Mouse (Mus musculus) mature B cell (primary cell): ENCODE results near the gene Lhfpl5.

ENCODE experiments used
- in situ Hi-C: fragments of 300-500 bp; cut with MboI; formaldehyde crosslinking; loops from 2 replicates; pipeline ENCODE4 v1.14.3; 2019

Gene Lhfpl5

DNA sequence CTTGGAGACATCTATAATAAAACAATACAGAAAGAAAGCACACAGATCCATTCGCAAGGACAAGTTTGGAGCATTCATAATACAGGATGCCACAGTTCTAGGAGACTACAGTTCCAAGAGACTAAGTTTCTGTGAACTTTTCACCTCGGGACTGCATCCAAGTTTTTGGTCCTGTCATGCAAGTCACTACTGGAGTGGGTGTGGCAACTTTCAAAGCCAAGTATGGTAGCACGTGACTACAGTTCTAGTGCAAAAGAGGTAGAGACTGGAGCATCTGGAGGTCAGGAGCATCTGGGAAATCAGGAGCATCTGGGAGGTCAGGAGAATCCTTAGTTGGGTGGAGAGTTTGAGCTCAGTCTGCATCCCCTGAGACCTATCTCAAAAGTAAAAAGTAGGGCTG, 3.6 kb upstream of the Lhfpl5 start:
- in situ Hi-C loops = no loop called here

DNA sequence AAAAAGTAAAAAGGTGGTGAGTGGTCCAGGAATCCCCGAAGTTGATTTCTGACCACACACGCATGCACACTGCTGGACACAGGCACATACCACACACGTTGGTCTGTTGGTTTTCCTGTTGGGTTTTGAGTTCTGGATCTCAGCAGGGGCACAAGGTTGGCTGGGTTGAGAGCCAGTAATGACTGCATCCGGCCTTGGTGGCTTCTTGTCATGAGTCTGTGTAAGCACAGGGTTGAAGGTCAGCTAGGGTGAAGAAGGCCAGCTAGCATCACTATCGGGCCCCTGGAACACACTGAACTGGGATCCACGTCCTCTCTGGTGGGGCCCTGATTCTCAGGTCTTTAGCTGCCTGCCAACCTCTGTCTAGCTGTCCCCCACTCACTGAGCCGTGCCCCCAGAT, 2.9 kb upstream of the Lhfpl5 start:
- in situ Hi-C loops = no loop called here

DNA sequence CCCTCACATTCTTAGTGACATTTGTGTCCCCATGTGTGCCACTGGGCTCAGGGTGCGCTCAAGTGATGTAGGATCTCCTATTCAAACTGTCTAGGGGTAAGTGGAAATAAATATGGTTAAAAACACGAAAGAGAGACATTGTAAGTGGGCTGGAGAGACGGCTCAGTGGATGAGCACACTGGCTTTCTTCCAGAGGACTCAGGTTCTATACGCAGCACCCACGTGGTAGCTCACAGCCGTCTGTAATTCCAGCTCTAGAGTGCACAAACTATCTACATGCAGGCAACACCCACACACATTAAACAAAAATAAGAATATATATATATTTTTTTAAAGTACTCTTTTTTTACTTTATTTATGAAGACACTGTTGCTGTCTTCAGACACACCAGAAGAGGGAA, 2.5 kb upstream of the Lhfpl5 start:
- in situ Hi-C loops = no loop called here

DNA sequence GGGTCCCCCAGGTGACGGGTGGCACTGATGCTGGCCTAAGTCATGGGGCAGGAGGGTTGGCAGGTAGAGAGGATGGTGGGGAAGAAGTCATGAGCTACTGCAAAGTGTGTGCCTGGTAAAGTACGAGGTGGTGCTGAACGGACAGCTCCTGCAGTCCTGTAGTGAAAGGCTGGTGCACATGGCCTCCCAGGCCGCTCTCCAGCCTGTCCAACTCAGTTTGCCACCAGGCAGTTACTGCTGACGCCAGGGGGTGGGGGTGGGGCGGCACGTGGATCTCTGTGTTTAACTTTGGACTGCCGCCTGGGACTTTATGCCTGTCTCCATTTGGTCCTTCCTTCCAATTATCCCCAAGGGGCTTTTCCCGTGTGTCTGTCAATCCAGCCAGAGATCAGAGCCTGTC, 5.0 kb downstream of the Lhfpl5 start:
- in situ Hi-C loops = no loop called here

DNA sequence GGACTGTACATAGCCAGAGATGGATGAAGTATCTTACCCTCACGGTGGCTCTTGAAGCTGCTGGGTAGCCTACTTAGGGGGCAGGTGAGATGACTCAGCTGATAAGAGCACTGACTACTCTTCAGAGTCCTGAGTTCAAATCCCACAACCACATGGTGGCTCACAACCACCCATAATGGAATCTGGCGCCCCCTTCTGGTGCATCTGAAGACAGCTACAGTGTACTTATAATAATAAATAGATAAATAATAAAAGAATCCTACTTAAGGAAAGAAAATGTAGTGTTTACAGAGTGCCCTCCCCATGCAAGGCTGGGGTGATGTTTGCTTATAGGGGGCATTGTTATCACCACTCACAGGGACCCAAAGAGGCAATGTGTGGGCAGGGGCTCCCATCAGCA, 5.6 kb downstream of the Lhfpl5 start:
- in situ Hi-C loops = no loop called here

DNA sequence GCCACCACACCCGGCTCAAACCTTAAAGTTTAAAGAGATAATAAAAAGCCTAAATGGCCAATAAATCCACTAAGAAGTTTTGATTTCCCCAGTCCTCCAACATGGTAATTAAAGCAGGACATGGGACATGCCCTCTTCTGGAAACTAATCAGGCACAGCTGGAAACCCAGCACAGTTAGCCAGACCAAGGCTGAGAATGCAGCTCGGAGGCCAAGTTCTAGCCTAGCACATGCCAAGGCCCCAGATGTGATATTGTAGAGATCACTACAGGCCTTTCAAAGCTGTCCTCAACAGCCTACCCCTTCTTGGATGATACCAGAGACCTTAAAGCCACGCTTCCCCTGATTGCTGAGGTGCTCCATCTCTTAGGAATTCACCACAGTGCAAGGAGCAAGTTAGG, 11.1 kb downstream of the Lhfpl5 start:
- in situ Hi-C loops = no loop called here

DNA sequence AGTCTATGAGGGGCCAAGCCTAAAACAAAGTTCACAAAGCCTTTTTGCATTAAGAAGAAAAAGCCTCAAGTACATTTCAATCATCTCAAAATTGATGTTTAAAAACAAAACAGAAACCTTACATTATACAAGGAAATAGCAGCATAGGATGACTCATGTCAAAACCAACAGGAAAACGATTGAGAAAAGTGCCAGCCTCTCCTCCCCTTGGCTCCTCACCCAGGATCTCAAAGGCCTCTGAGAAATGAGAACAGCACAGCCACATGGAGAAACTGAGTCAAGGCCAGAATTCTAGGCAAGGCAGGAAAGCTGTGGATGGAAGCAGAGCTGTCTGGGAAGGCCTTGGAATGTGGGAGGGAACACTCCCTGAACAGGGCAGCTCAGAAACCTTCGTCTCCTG, 13.2 kb downstream of the Lhfpl5 start:
- in situ Hi-C loops = no loop called here

DNA sequence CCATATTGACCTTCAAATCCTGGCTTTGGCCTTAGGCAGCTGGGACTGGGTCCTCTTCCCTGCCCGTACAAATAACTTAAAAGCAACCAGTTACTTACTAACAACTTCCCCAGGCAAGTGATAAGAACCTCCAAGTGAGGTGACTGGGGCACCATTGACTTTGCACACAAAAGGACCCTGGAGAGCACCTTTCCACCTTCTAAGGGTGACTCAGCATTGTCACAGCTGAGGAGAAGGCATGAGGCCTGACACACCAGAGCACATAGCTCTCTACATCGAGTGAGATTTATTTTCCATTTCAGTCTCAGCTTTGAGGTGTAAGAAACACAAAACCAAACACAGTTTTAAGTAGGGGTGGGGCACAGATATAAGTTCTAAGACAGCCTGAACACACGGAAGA, 15.2 kb downstream of the Lhfpl5 start:
- in situ Hi-C loops = no loop called here

DNA sequence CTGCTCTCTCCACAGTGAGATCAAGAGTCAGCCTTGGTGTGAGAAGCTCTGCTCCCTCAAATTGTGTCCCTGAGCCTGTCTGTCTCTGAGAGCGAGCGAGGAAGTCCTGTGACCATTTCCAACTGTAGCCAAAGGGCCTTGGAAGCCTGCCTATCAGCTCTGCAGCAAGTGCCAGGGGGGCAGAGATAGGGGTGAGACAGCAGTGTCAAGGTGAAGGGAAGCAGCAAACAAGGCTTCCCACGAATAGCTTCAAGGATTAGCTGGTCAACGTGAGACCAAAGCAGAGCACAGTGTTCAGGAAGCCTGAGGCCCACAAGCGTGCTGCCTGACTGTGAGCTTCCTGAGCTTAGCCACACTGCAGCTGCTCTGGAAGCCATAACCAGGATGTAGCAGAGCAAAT, 16.0 kb downstream of the Lhfpl5 start:
- in situ Hi-C loops = no loop called here

DNA sequence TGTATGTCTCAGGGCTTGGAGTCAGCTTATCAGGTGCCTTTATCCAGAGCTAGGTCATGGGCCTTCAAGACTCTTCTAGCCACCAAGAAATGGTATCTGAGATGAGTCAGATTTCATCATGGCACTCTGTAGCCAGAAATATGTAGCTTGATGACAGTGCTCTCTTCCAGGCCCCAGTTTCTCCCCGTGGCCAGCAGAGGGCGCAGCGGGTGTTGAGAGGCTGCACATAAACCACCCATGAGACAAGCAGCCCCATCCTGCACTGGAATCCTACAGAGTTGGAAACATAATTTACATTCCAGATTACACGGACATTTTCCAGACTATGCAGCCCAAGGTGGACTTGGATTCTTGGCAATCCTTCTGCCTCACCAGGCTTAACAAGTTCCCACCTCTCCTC, 17.6 kb downstream of the Lhfpl5 start:
- in situ Hi-C loops = no loop called here

DNA sequence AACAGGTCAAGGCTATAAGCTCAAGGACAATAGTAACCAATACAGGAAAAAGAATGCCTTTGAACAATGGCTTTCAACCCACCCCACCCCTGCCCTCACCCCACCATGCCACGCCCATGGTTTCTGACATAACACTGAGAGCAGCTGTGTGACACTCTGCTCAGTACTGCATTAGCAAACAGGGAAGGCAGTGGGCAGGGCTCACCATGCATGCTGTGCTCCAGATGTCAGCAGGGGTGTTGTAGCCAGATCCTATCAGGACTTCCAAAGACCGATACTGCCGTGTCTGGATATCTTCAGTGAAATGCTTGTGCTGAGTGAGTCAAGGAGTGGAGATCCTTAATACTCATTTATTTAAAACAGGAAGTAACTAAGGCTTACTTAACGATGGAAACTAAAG, 18.5 kb downstream of the Lhfpl5 start:
- in situ Hi-C loops = no loop called here

DNA sequence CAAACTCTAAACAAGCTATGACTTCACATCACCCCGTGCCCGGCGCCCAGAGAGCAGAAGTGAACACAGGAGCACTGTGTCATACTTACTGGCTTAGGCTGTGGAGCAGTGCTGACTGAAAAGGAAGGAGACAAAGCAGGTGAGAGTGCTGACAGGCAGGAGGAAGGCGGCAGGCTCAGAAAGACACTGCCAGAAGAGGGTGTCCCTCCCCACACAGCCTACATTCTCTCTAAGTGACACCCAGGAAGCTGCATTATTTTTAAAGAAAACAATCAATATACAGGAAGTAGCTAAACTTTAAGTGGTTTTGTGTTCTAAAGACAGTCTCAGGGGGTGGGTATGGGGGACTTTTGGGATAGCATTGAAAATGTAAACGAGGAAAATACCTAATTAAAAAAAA, 25.3 kb downstream of the Lhfpl5 start:
- in situ Hi-C loops = no loop called here

DNA sequence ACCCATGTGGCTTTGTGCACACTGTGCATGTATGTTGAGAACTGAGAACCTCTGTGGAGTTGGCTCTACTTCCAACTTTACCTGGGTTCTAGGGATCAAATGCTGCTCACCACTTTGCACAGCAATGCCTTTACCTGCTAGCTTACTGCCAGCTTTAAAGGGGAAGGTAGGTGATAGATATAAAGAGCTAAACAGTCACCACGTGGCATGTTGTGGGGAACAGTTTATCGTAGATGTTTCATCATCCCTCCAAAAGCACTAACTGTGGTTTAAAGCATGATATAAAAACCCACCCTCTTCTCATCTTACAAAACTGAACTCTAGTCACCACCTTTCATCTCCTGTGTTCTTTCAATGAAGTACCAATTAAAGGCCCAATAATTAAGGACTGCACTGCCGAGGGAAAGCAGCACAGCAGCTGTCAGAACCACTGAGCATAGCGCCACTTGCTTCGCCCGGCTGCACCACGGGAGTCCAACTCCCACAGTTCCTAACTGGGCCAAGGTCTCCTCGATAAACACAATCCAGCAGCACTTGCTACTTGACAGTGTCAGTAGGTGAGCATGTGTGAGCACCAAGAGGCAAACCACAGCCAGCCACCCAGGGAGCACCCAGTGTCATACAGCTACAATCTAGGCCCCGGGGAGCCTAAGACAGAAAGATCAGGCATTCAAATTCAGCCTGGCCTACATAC, 26.3 kb downstream of the Lhfpl5 start:
- in situ Hi-C loops = no loop called here

DNA sequence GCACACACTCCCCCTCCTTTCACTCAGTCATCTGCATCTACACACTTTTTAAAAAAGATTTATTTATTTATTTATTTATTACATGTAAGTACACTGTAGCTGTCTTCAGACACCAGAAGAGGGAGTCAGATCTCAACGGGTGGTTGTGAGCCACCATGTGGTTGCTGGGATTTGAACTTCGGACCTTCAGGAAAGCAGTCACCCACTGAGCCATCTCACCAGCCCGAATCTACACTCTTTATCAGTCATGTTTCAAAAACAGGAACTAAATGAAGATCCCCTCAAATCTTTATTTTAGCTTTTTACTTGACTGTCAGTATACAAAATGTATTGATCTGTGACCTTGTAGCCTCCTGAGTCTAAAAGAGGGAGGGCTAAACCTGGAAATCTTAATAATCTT, 34.1 kb downstream of the Lhfpl5 start:
- in situ Hi-C loops = no loop called here

DNA sequence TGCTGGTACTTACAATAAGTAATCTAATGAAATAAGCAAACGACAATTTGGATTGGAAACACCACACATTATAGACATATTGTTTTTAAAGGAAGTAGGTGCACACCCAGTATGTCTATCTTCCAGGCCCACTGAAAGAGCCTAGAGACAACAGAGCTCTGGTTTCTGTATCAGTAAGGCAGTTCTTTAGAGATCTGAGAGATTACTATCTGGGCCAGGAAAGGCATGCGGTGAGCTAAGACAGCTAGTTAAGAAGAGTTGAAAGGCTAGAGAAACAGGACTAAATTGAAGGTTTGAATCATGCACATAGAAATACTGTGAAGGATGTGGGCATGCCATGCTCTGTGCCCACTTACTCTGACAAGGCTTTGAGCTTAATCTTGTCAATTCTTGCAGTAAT, 37.2 kb downstream of the Lhfpl5 start:
- in situ Hi-C loops = no loop called here

DNA sequence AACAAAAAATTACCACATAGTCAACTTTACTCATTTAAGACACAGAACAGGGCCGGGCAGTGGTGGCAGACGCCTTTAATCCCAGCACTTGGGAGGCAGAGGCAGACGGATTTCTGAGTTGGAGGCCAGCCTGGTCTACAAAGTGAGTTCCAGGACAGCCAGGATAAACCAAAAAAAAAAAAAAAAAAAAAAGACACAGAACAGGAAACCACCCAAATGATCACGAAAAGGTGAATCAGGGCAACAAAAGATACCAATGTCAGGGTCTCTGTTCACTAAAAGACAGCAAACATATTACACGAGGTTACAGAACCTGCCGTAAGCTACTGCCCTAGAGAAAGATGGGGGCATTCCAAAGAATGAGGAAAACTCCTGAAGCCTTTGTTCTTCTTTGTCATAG, 37.7 kb downstream of the Lhfpl5 start:
- in situ Hi-C loops = no loop called here

DNA sequence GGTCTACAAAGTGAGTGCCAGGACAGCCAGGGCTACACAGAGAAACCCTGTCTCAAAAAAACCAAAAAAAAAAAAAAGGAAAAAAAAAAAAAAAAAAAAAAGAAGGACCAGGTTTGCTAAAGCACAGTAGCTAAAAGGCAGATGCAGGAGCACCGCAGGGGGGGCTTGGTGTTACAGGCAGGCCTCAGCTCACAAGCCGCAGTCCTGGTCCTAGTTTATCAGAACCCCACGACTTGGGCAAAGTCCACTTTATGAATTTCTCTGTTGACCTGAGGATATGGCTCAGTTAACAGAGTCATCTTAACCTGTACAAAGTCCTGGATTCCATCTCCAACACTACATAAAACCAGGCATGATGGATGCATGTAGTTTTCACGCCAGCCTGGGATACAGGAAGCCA, 39.9 kb downstream of the Lhfpl5 start:
- in situ Hi-C loops = no loop called here

DNA sequence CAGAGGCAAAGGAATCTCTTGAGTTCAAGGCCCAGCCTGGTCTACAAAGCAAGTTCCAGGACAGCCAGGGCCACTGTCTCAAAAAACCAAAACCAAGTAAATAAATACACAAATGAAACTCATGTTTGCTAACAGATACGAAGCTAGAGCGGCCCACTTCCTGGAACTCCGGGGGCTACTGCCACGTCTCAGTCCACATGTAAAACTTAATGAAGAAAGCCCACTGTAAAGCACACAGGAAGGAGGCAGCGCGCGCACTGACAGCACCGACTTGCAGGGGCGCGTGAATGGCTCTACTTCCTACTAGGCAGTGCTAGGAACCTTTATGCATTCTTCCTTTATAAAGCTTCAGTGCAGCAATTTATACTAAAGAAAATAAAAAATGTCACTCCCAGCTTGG, 42.2 kb downstream of the Lhfpl5 start:
- in situ Hi-C loops = no loop called here

DNA sequence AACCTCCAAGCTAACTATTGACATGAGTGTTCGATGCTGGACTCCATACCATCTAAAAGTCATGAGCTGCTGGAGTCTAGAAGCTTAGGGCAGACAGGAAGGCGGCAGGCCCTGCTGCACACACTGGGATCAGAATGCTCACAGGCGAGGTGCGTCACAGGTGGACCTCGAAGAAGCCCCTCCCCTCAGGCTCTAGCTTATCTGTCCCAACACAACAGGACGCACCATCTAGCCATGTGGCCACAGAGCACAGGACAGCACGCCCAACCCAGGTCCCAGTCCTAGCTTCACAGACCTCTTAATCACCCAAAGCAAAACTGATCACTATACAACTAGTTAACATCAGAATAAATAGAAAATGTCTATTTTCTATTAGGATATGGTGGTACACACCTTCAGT, 42.7 kb downstream of the Lhfpl5 start:
- in situ Hi-C loops = no loop called here

DNA sequence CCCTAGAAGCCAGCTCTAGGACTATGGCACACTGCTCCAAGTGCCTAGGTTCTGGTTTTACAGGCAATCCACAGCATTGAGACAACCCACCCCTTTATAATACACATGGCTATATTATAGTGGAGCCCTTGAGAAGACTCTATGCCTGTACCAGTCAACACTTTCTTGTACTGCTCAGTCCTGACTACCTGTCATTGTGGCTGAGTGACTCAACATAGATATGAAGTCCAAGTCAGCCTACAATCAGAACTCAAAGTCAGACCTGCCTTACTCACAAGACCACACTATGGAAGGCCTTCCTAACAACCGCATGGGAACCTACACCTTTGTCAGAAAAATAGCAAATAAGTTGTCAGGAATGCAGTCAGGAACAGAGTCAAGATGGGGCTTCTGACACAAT, 43.3 kb downstream of the Lhfpl5 start:
- in situ Hi-C loops = no loop called here

DNA sequence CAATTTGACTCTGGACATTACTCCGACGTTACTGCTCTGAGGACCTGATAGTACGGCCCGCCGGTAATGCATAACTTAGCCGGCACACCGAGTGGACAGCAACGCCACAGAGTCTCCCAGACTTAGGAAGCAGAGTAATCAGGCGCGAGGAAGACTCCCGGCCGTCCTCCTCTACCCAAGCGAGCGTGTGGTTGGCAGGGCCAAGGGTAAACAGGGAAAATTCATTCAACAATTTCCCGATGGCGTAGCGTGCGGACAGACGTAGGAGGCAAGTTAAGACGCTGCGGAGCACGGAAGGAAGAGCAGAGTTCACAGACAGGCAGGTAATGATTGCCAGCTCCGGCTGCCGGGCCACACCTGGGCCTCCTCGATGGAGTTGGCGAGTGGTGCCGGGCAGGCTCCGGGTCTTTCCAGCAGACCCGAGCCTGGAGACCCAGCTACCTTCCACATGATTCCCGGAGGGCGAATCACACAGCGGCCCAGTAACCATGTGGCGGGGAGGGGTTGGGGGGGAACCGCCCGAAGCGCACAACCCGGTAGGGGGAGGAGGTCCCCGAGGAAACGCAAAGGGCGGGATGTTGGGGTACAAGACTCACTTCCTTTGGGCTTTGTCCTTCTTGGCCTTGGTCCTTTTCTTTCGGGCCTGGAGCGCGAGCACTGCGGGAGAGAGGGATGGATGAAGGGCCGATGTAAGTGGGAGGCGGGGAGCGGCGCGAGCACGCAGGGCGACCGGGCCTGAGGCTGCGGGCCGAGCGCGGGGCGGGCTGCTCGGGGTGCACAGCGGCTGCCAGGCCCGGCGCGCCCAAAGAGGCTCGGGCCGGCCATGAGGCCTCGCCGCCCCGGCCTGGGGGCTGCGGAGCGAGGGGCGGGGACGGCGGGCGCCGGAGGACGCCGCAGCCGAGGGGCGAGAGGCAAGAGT, 46.2 kb downstream of the Lhfpl5 start:
- in situ Hi-C loops = no loop called here

DNA sequence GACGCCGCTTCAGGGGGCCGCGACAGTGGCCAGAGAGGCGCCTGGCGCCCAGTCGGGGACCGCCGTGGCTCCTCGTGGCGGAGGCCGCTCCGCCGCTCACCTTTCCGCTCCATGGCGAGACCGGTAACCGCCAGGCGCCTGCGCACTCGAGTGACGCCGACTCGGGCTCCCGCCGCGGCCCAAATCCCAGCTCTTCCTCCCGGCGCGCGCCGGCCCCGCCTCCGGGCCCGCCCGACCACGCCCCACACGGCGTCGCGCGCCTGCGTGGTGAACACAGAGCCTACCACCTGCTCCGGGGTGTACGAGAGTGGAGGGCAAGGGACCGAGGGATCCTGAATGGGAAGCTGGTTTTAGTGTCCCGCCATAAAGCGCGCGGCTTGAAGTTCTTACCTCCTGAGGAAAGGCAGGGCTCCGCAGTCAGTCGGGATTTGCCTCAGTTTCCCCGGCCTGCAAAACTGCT, 46.9 kb downstream of the Lhfpl5 start, which contains the start of gene Srpk1:
Gene Srpk1, minus strand, starts transcription at position 410 of the 460 bp plus-strand sequence.
- in situ Hi-C loops = no loop called here

DNA sequence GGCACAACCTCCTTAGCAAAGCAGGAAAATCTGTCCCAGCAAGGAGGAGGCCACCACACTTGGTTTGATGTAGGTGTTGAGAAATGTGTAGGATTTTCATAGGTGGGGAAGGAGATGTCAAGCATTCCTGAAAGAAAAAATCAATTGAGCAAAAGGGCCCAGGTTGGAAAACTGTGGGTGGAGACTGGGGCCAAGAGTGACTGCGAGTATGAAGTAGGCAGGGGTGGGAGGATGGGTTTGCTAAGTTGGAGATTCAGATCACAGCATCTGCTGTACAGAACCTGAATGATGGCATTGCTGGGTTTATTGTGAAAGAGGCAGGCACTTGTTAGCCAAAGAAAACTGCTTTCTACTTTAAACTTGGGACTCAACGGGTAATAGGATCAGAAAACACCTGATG, 49.4 kb downstream of the Lhfpl5 start:
- in situ Hi-C loops = no loop called here
